Mouse (Mus musculus) liver, embryonic 13.5 days (tissue): ENCODE measurements around the gene Ctns. TPM values are rescaled to one million over a fixed set of nuclear protein-coding genes. Genes with fewer than 3 reads are reported as not detected.
A peak's percentile ranks its signal among the peaks of the same experiment; 100 is the strongest.

Source experiments
- ATAC-seq: fragments of 200-750 bp; cut with Nextera tagmentation; 2 replicates; pipeline ENCODE4 v1.8.0; 2017; ENCODE audit warnings: low read depth, mild to moderate bottlenecking, moderate number of reproducible peaks, moderate library complexity
- DNase-seq: peaks from one replicate; pipeline ENCODE4 v3.0.0; 2022
- H3K27ac ChIP-seq: fragments of 300-500 bp; sonication (generic); 2 replicates; pipeline ENCODE4 v1.5.1; 2015; ENCODE audit warnings: moderate library complexity, mild to moderate bottlenecking, inconsistent platforms
- H3K27me3 ChIP-seq: fragments of 300-500 bp; sonication (generic); 2 replicates; pipeline ENCODE4 v1.6.1; 2015; ENCODE audit warnings: mild to moderate bottlenecking, inconsistent platforms
- H3K36me3 ChIP-seq: fragments of 300-500 bp; sonication (generic); 2 replicates; pipeline ENCODE4 v1.6.1; 2015; ENCODE audit warnings: mild to moderate bottlenecking, inconsistent platforms
- H3K4me1 ChIP-seq: fragments of 300-500 bp; sonication (generic); replicated peaks from 2 replicates; pipeline ENCODE4 v1.6.1; 2015; ENCODE audit warnings: inconsistent platforms
- H3K4me2 ChIP-seq: fragments of 300-500 bp; sonication (generic); 2 replicates; pipeline ENCODE4 v1.6.1; 2015; ENCODE audit warnings: inconsistent platforms, mild to moderate bottlenecking, moderate library complexity
- H3K4me3 ChIP-seq: fragments of 300-500 bp; sonication (generic); replicated peaks from 2 replicates; pipeline ENCODE4 v1.5.1; 2015; ENCODE audit warnings: mild to moderate bottlenecking, inconsistent platforms
- H3K9ac ChIP-seq: fragments of 300-500 bp; sonication (generic); 2 replicates; pipeline ENCODE4 v1.6.1; 2015; ENCODE audit warnings: mild to moderate bottlenecking, inconsistent platforms
- H3K9me3 ChIP-seq: fragments of 300-500 bp; sonication (generic); replicated peaks from 2 replicates; pipeline ENCODE4 v1.6.1; 2016; ENCODE audit warnings: inconsistent platforms
- WGBS: fragments of 180-500 bp; shearing (Covaris S2); methylation state at CpG from one replicate; pipeline ENCODE4 v1.1.7; 2015; ENCODE audit not compliant: insufficient replicate concordance; 5-methylcytosine and 5-hydroxymethylcytosine counted together
- polyA plus RNA-seq: library from polyadenylated mRNA; unstranded; fragments of >200 nt; fragmentation: Nextera tagmentation; extraction: Ambion mirVana; gene quantifications from 2 replicates; pipeline ENCODE4 v1.2.1, GENCODE M21; 2015

Ctns gene
- polyA plus RNA-seq, 1 experiment from 2014 or later: 6.2 TPM

- H3K27ac ChIP-seq: no peak overlapping the region
- ATAC-seq (no peak), DNase-seq (no peak)
- no peaks in the 10 kb centered on the region for H3K27me3 ChIP-seq
- no peak overlapping the region for H3K4me3 ChIP-seq
- H3K9me3 ChIP-seq: no peaks in the 10 kb centered on the region
- 77% methylated on average over 1 of the region's 1 CpGs for WGBS
- H3K36me3 ChIP-seq: no peaks in the 10 kb centered on the region
- H3K4me2 ChIP-seq: no peak overlapping the region
- H3K9ac ChIP-seq: no peak overlapping the region
- no peaks in the 10 kb centered on the region for H3K4me1 ChIP-seq
Observed at GRCm38 (mm10) chr11:73220651-73221050, 21.8 kb upstream of the Ctns start.

DNA sequence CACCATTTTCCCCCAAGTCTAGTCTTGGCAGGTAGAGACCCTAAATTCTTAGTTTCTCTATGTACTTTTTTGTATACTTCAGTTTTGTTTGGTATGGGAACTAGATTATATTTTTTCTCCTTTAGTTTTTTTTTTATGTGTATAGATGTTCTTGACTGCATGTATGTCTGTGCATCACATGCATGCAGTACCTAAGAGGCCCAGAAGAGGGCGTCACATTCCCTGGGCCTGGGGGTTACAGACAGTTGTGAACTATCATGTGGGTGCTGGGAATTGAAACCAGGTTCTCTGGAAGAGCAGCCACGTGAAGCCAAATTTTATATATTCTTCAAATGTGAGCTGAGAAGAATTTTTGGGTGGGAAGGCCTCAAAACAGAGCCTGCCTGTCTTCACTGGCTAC, 20.8 kb upstream of the Ctns start:
- no peaks in the 10 kb centered on the region for H3K9me3 ChIP-seq
- H3K4me1 ChIP-seq: no peaks in the 10 kb centered on the region
- H3K4me2 ChIP-seq: no peak overlapping the region
- no peak overlapping the region for H3K4me3 ChIP-seq
- H3K27ac ChIP-seq: no peak overlapping the region
- H3K36me3 ChIP-seq: no peaks in the 10 kb centered on the region
- ATAC-seq (no peak), DNase-seq (no peak)
- 43% methylated on average over 2 of the region's 2 CpGs for WGBS
- no peak overlapping the region for H3K9ac ChIP-seq
- H3K27me3 ChIP-seq: no peaks in the 10 kb centered on the region

- no peak overlapping the region for H3K4me2 ChIP-seq
- no peak for DNase-seq
- H3K9me3 ChIP-seq: no peaks in the 10 kb centered on the region
- H3K27ac ChIP-seq: no peak overlapping the region
- H3K4me1 ChIP-seq: no peaks in the 10 kb centered on the region
- 55% methylated on average over 3 of the region's 3 CpGs for WGBS
- no peak overlapping the region for H3K4me3 ChIP-seq
- H3K36me3 ChIP-seq: no peaks in the 10 kb centered on the region
- H3K27me3 ChIP-seq: no peaks in the 10 kb centered on the region
- H3K9ac ChIP-seq: no peak overlapping the region
- ATAC-seq: no peak
Observed at GRCm38 (mm10) chr11:73213956-73214355, 15.1 kb upstream of the Ctns start.

- 64% methylated on average over 2 of the region's 2 CpGs for WGBS
- Histone ChIP-seq H3K9ac (no peak overlapping the region), H3K9me3 (no peaks in the 10 kb centered on the region), H3K27ac (no peak overlapping the region), H3K27me3 (no peaks in the 10 kb centered on the region), H3K4me1 (no peaks in the 10 kb centered on the region), H3K36me3 (no peaks in the 10 kb centered on the region), H3K4me3 (no peak overlapping the region), H3K4me2 (no peak overlapping the region)
- no peak for DNase-seq
- no peak for ATAC-seq
Observed at GRCm38 (mm10) chr11:73207621-73208020, 8.8 kb upstream of the Ctns start.

DNA sequence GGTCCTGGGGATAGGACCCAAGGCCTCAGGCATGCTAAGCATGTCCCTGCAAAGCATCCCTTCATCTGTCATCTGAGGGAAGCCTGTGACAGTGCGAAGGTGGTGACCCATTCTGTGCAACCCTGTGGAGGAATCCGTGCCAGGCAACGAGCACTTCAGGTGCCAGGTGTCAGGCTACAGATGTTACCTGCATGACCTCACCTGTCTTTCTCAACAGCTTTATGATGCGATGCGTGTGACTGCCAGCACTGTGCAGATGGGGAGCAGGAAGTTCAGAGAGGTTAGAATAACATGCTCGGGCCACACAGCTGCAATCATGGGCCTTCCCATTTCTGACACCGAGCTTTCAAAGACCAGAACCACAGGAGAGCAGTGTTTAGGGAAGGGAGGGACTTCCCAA, 6.4 kb upstream of the Ctns start:
- ATAC-seq: no peak
- no peak overlapping the region for H3K4me2 ChIP-seq
- 61% methylated on average over 7 of the region's 7 CpGs for WGBS

DNA sequence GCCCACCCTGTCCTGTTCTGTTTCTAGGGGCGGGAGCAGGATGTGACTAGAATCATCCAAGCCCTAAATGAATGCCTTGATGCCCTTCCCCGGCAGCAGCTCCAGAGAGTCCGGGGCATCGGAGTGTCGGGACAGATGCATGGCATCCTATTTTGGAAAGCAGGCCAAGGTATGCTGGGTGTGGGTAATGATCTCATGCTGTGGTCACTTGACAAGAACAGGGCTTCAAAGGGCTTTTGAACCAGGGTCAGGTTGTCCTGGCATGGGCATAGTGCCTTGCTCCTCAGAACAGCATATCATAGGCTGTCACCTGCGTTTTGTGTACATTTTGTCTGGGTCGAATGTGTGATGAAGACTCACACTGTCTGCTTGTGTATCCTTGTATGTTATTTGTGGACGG, 5.1 kb upstream of the Ctns start:
- WGBS: 75% methylated on average over 8 of the region's 8 CpGs
- Histone ChIP-seq H3K9me3 (no peaks in the 10 kb centered on the region), H3K4me3 (no peak overlapping the region), H3K27me3 (no peaks in the 10 kb centered on the region), H3K9ac (no peak overlapping the region), H3K4me2 (no peak overlapping the region), H3K4me1 (peaks cover 10% of the 10 kb centered on the region), H3K36me3 (no peaks in the 10 kb centered on the region), H3K27ac (no peak overlapping the region)
- DNase-seq (no peak), ATAC-seq (no peak)

More for the DNA sequence above, 6.4 kb upstream of the Ctns start:
- no peaks in the 10 kb centered on the region for H3K27me3 ChIP-seq
- H3K4me3 ChIP-seq: no peak overlapping the region
- DNase-seq: no peak
- H3K9me3 ChIP-seq: no peaks in the 10 kb centered on the region
- no peak overlapping the region for H3K9ac ChIP-seq
- peaks cover 2% of the 10 kb centered on the region for H3K4me1 ChIP-seq
- H3K36me3 ChIP-seq: no peaks in the 10 kb centered on the region
- H3K27ac ChIP-seq: no peak overlapping the region

GRCm38 (mm10) chr11:73201597-73201996, 2.8 kb upstream of the Ctns start:
- WGBS: 41% methylated on average over 4 of the region's 4 CpGs
- no peaks in the 10 kb centered on the region for H3K9me3 ChIP-seq
- no peak overlapping the region for H3K27ac ChIP-seq
- ATAC-seq: no peak
- no peaks in the 10 kb centered on the region for H3K36me3 ChIP-seq
- H3K4me1 ChIP-seq: peaks cover 25% of the 10 kb centered on the region
- no peak overlapping the region for H3K9ac ChIP-seq
- H3K4me3 ChIP-seq: no peak overlapping the region
- H3K4me2 ChIP-seq: no peak overlapping the region
- no peak for DNase-seq
- H3K27me3 ChIP-seq: no peaks in the 10 kb centered on the region

DNA sequence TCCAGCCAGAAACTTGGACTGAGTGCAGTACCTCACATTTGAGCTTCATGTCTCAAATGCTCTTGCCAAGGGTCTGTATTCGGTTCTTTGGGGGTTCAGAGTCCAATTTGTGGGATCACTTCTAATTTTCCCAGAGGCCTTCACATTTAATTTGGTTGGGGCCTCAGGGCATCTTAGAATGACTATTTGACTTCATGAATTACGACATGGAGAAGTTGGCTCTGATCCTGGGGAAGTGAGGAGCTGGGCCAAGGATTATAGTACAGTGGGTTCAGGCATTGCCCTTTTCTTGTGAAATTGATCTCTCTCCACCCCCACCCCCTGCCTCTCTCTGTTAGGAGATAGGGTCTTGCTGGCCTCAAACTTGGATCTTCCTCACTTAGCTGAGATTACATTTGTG, 2.2 kb upstream of the Ctns start:
- H3K27me3 ChIP-seq: no peaks in the 10 kb centered on the region
- DNase-seq: no peak
- H3K4me1 ChIP-seq: peaks cover 25% of the 10 kb centered on the region
- H3K9ac ChIP-seq: no peak overlapping the region
- H3K9me3 ChIP-seq: no peaks in the 10 kb centered on the region
- H3K4me2 ChIP-seq: no peak overlapping the region
- 65% methylated on average over 2 of the region's 2 CpGs for WGBS
- H3K27ac ChIP-seq: no peak overlapping the region
- no peaks in the 10 kb centered on the region for H3K36me3 ChIP-seq
- H3K4me3 ChIP-seq: no peak overlapping the region
- no peak for ATAC-seq

DNA sequence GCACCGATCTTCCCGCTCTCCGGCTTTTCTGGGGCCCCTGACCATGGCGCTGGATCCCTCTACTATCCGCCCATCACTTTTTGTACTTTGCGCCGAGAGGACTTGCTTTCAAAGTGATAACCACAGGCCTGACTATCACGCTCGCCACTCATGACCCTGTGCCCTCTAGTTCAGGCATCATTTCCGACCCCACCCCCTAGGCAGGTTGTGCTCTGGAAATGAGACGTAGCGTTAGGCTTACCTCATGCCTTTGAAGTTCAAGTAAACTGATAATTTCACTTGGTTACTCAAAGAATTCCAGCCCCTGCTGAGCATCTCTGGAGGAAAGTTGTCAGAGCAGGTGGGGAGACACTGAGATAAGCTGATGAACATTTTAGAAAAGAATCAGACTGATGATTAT, 1.0 kb upstream of the Ctns start:
- Histone ChIP-seq H3K27me3 (no peaks in the 10 kb centered on the region), H3K4me2 (peak overlapping the region; percentile 99), H3K36me3 (no peaks in the 10 kb centered on the region), H3K27ac (peak overlapping the region; percentile 78), H3K9me3 (no peaks in the 10 kb centered on the region), H3K4me3 (peak overlapping the region; percentile 85), H3K4me1 (peaks cover 25% of the 10 kb centered on the region), H3K9ac (peak overlapping the region; percentile 88)
- DNase-seq: peak; percentile 52
- ATAC-seq: peak; percentile 8; the same call in 1 of the 2 replicates
- WGBS: under 1% methylated on average over 12 of the region's 12 CpGs

DNA sequence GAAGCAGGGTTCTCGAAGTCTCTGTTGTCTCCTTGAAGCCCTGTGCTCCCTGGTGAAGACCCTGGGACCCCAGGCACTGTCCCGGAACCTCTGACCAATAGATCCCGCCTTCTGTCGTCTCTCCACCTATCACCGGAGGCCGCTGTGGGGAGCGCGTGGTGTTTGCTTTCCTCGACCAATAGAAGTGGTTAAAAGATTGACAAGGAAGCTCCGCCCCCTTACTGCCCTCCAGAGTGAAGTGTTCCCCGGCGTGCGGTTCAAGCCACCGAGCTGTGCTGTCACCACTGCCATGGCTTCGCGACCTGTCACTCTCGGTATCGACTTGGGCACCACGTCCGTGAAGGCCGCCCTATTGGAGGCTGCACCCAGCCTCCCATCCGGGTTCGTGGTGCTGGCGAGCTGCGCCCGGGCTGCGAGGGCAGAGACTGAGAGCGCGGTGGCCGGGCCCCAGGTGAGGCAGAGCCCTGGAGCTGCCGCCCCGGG, 429 bp upstream of the Ctns start, which contains the start of gene Shpk:
Gene Shpk, plus strand, starts transcription at position 231 of the 483 bp plus-strand sequence.
- H3K4me3 ChIP-seq: peak within 1 kb of the TSS; percentile 85
- ATAC-seq: peak; percentile 96
- WGBS: under 1% methylated on average over 32 of the region's 32 CpGs

GRCm38 (mm10) chr11:73198190-73198589, 652 bp downstream of the Ctns start:
- Histone ChIP-seq H3K4me3 (peak overlapping the region; percentile 85), H3K27ac (no peak overlapping the region), H3K4me1 (peaks cover 25% of the 10 kb centered on the region), H3K9ac (peak overlapping the region; percentile 88), H3K27me3 (no peaks in the 10 kb centered on the region), H3K9me3 (no peaks in the 10 kb centered on the region), H3K4me2 (peak overlapping the region; percentile 99), H3K36me3 (no peaks in the 10 kb centered on the region)
- WGBS: 0% methylated on average over 1 of the region's 1 CpGs
- no peak for DNase-seq
- no peak for ATAC-seq

More for the DNA sequence above, 429 bp upstream of the Ctns start, which contains the start of gene Shpk:
- Histone ChIP-seq H3K27ac (peak within 1 kb of the TSS; percentile 78), H3K36me3 (no peaks in the 10 kb centered on the region), H3K27me3 (no peaks in the 10 kb centered on the region), H3K4me1 (peaks cover 25% of the 10 kb centered on the region), H3K4me2 (peak within 1 kb of the TSS; percentile 99), H3K9me3 (no peaks in the 10 kb centered on the region), H3K9ac (peak within 1 kb of the TSS; percentile 88)
- DNase-seq: peak; percentile 93

- H3K9ac ChIP-seq: no peak overlapping the region
- H3K9me3 ChIP-seq: no peaks in the 10 kb centered on the region
- no peaks in the 10 kb centered on the region for H3K27me3 ChIP-seq
- peaks cover 16% of the 10 kb centered on the region for H3K4me1 ChIP-seq
- DNase-seq (no peak), ATAC-seq (no peak)
- H3K4me3 ChIP-seq: no peak overlapping the region
- H3K27ac ChIP-seq: no peak overlapping the region
- peaks cover 9% of the 10 kb centered on the region; the same call in 1 of the 2 replicates for H3K36me3 ChIP-seq
- WGBS: 60% methylated on average over 2 of the region's 2 CpGs
- H3K4me2 ChIP-seq: no peak overlapping the region
Observed at GRCm38 (mm10) chr11:73194444-73194843, 4.4 kb downstream of the Ctns start.
